Mouse (Mus musculus): ENCODE measurements around the gene Zfp184.

Gene Zfp184

DNA sequence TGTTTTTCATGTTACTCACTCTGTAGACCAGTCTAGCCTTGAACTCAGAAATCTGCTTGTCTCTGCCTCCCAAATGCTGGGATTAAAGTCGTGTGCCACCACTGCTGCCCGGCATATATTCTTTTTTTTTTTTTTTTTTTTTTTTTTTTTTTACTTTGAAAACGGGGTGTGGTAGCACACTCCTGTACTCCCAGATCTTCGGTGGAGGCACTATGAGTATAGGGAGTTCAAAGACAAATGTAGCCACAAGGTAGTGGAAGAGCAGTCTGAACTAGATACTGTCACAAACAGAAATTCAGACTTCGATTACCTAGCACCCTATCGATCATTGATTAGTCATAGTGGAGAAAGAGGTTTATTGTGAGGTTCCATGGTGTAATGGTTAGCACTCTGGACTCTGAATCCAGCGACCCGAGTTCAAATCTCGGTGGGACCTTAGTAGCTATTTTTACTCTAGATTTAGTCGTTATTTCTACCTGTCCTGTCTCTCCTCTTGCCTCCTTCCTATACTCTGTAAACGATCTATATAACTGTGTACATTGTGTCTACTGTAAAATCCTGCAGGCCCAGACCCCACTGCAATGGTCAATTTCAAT is 25.0 kb upstream of the Zfp184 start:
- no peak for DNase-seq (ENCODE audit: low read depth in 1 of 2, low spot score in 2 of 2)

- DNase-seq (ENCODE audit: low read depth in 1 of 2, low spot score in 2 of 2) = no peak
These were observed 24.1 kb upstream of the Zfp184 start for GRCm38 (mm10) chr13:21920681-21921233.

DNA sequence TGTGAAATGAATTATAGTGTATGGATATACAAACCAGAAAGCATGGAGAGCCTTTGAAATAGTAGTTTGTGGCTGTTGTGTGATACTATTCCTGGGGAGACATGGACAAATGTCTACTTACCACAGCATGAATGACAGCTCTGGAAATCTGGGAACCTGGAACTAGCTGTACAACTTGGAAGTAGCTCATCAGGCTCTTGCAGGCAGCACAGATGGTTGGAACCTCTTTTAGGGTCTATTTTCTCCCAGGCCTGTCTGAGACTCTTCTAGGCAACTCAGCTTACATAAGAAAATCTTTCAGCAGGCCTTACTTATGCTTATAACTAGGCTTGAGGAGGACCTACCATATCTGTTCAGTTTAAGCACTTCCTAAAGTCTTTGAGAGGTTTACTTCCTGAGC is 21.5 kb upstream of the Zfp184 start:
- no peak for DNase-seq (ENCODE audit: low read depth in 1 of 2, low spot score in 2 of 2)

- no peak for DNase-seq (ENCODE audit: low read depth in 1 of 2, low spot score in 2 of 2)
These were observed 20.1 kb upstream of the Zfp184 start for GRCm38 (mm10) chr13:21924734-21925335.

DNA sequence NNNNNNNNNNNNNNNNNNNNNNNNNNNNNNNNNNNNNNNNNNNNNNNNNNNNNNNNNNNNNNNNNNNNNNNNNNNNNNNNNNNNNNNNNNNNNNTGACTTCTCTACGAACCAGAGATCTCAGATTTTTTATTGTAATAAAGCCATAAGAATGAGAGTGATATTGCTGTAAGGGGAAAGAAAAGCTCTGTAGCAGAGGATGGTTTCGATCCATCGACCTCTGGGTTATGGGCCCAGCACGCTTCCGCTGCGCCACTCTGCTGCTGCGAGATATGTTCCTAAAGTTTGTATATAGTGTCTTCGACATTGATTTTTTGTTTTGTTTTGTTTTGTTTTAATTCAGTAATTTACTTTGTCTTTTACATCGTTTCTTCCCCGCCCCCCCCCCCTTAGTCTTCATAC is 13.9 kb upstream of the Zfp184 start:
- DNase-seq (ENCODE audit: low read depth in 1 of 2, low spot score in 2 of 2) = no peak

DNA sequence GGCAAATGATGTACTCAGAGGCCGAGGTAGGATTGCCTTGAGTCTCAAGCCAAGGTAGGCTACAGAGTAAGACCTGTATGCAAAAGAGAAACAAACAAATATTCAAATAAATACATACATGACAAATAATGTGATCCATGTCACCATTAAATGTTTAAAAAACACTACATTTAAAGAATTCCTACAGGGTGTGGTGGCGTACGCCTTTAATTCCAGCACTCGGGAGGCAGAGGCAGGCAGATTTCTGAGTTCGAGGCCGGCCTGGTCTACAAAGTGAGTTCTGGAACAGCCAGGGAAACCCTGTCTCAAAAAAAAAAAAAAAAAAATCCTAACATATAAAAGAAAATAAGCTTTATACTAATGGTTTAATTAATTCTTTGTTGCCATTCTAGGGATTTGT is 13.2 kb upstream of the Zfp184 start:
- no peak for DNase-seq (ENCODE audit: low read depth in 1 of 2, low spot score in 2 of 2)

- DNase-seq (ENCODE audit: low read depth in 1 of 2, low spot score in 2 of 2) = no peak
These were observed 11.0 kb upstream of the Zfp184 start for GRCm38 (mm10) chr13:21933626-21934548.

- peak; percentile 52 to 80 for DNase-seq (ENCODE audit: low read depth in 1 of 2, low spot score in 2 of 2)
These were observed 9.7 kb upstream of the Zfp184 start for GRCm38 (mm10) chr13:21934982-21935791.

DNA sequence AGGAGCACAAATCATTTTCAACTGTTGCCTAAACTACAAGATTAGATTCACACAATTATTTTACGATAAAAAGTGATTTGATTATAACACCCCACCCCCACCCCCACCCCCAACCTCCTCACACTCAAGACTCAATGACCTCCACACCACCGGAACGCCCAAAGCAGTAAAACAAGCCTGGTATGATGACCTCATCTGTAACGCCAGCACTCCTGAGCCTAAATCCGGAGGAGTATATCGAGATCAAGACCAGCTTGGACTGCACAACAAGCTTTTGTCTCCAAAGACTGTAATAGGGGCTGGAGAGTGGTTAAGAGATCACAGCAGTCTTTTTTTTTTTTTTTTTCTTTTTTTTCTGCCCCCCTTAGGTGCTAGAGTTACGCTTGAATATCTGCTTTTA is 9.1 kb upstream of the Zfp184 start:
- DNase-seq (ENCODE audit: low read depth in 1 of 2, low spot score in 2 of 2) = no peak

GRCm38 (mm10) chr13:21936968-21937367 is 7.9 kb upstream of the Zfp184 start:
- peak in 1 of 2 experiments; percentile 28 for DNase-seq (ENCODE audit: low read depth in 1 of 2, low spot score in 2 of 2)

DNA sequence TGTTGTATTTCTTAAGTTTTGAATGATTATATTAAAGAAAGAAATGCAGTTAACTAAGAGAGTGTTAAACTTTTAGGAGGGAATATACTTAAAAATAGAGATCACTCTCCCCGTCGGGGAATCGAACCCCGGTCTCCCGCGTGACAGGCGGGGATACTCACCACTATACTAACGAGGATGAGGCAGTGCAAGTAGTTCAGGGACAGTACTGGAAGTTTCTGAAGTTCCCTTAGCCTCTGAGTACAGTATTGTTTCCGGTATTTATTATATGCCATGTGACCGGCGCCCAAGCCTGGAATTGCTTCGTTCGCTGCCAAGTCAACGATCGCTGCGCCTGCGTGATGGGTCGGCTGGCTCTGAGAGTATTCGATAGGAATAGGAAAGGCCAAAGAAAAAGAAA is 4.7 kb upstream of the Zfp184 start:
- peak; percentile 84 to 90 for DNase-seq (ENCODE audit: low read depth in 1 of 2, low spot score in 2 of 2)

GRCm38 (mm10) chr13:21940811-21941321 is 4.0 kb upstream of the Zfp184 start:
- peak; percentile 54 to 77 for DNase-seq (ENCODE audit: low read depth in 1 of 2, low spot score in 2 of 2)

DNA sequence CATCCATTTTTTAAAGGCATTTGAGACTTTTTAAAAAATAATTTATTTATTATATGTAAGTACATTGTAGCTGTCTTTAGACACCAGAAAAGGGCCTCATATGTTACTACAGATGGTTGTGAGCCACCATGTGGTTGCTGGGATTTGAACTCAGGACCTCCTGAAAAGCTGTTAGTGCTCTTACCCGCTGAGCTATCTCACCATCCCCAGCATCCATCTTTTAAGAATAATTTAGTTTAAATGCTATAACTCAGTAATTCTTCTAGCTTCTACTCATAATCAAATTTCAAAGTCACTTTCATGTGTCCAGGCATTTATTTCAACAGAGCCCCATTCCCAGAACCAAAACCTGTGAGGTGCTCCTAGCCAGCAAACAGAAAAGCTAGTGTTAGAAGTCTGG is 1.2 kb upstream of the Zfp184 start:
- DNase-seq (ENCODE audit: low read depth in 1 of 2, low spot score in 2 of 2) = no peak

DNA sequence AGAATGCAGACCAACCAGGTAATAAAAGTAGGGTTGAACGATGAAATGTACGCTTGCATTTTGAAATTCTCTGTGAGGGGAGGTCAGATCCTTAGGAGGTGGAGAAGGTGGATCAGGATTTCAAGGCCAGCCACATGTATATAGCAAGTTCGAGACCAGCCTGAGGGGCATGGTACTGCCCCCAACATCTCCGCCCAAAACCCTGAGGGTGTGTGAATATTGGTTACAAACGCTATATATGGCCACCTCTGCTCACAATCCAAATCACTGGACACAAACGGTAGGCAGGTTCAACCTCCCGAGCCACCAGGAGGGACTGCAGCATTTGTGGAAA is 335 bp upstream of the Zfp184 start:
- no peak for DNase-seq (ENCODE audit: low read depth in 1 of 2, low spot score in 2 of 2)

GRCm38 (mm10) chr13:21969269-21969668 is 24.4 kb downstream of the Zfp184 start:
- DNase-seq (ENCODE audit: low read depth in 1 of 2, low spot score in 2 of 2) = no peak

- DNase-seq (ENCODE audit: low read depth in 1 of 2, low spot score in 2 of 2) = no peak
These were observed 24.9 kb downstream of the Zfp184 start for GRCm38 (mm10) chr13:21969816-21970215.

GRCm38 (mm10) chr13:21971641-21972040 is 26.7 kb downstream of the Zfp184 start:
- no peak for DNase-seq (ENCODE audit: low read depth in 1 of 2, low spot score in 2 of 2)

DNA sequence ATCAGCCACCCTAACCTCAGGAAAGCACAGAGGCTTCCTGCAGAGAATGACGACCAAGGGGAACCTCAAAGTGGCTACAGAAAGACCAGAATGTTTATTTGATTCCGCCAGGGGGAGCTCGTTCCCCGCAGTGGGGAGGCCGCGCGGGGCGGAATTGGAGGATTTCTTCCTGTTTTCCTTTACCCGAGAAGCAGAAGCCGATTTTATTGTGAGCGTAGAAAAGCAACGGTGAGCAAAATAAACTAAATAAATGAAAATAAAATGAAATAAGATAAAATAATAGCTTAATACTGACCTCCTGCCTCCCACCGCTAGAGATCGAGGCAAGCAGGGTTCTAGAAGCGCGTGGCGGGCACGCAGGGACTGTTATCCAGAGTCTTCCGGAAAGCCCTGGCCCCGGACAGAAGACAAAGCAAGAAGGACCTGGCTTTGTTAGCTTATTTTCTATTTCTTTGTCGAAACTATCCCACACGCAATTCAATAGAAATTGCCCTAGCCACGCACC is 29.4 kb downstream of the Zfp184 start:
- DNase-seq (ENCODE audit: low read depth in 1 of 2, low spot score in 2 of 2) = peak; percentile 73 to 89

GRCm38 (mm10) chr13:21974726-21975473 is 30.0 kb downstream of the Zfp184 start:
- DNase-seq (ENCODE audit: low read depth in 1 of 2, low spot score in 2 of 2) = peak; percentile 30 to 66
